Mouse (Mus musculus): Measurements from ENCODE around the gene Cfap157.

DNA sequence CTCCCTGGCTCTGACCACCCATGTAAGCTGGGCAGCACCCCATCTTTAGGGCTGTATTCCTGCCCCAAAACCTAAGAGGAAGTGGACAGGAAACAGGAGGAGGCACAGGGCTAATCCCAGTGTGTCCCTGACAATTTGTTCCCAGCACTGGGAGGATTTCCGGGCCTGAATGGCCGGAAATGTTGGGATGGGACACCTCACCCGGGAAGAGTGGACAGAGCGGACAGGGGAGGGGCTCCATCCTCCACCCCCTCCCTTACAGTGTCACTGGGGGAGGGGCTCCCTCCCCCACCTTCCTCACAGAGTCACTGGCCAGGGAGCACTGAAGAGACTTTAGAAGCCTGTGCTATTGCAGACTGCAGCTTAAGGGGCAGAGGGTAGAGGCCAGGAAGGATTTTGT is 49.3 kb downstream of the Cfap157 start:
- TF ChIP-seq EP300 (IDR thresholded peaks at IDR 0.05; ENCODE audit: low read depth) = no peak
- TF ChIP-seq CTCF (IDR thresholded peaks at IDR 0.05; ENCODE audit: low read depth) = no peak
